Mouse (Mus musculus) cortical plate, adult 2 months (tissue): ENCODE data around the gene Tmem121.
A peak's percentile ranks its signal among the peaks of the same experiment; 100 is the strongest.

ENCODE experiments used
- CTCF ChIP-seq: fragments of 200-500 bp; IDR thresholded peaks from 2 replicates; pipeline ENCODE4 v1.5.1; 2011; ENCODE audit warnings: mild to moderate bottlenecking, control low read depth, low read length; ENCODE audit not compliant: insufficient read depth; ENCODE audit errors: extremely low read depth
- POLR2A ChIP-seq: fragments of 200-500 bp; IDR thresholded peaks from 2 replicates; pipeline ENCODE4 v1.6.1; 2011; ENCODE audit warnings: mild to moderate bottlenecking, low read length, control low read depth; ENCODE audit not compliant: insufficient read depth; ENCODE audit errors: extremely low read depth

DNA sequence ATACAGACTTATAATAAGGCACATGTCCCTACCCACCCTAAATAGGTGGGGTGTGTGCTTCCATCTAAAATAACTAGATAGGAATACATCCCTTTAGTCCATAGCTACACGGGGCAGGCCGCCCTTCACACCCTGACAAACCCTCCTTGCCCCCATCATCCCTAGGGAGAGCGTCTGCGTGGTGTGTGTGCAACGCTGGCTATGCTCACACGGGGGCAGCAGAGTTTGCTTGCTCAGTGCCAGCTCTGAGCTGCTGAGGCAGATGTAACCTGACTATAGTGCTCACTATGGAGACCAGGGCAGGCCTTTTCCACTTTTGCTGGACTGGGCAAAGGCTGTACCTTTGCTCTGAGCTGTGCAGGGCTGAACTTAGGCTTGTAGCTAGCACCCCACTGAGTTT lies 37.0 kb downstream of the Tmem121 start:
- no peak for TF ChIP-seq POLR2A
- TF ChIP-seq CTCF = peak; percentile 63
